Mouse (Mus musculus): ENCODE results near the gene Wdr44. TPM values are rescaled to one million over a fixed set of nuclear protein-coding genes. Genes with fewer than 3 reads are reported as not detected.

Wdr44 gene
- polyA plus RNA-seq (2014; fragmentation: Nextera tagmentation; extraction: Ambion mirVana), result 6.6 and 7.3 TPM in 2 replicates

DNA sequence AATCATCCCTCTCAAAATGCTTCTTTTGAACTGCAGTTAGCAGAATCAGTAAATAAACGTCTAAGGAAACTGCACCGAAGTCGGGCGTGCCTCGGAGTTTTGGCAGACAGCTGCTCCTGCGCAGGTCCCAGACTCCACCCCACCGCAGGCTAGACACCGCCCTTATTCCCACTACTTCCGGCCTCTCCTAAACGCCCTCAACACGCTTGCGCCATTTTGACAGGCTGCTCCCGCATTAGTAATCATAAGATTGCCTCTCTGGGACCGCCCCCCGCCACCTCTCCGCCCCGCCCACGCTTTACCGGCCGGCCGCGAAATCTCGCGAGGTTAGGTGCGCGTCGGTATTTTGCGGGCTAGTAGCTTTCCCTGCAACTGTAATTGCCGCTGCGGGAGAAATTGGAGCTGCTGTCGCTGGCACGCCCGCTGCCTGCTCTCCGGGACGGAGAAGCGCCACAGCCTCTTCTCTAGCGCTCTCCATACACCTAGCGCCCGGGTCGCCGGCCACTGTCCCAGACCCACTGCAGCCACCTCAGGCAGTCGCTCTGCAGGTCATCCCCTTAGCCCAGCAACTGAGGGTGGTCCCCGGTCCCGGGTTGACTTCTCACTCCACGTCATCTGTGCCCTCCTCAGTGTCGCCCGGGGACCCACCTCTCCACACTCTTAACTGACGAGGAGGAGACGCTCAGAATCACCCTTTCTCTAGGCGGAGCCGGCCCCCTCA is at the start of gene Wdr44:
Wdr44 (plus strand) TSS at position 330 of the 721 bp plus-strand sequence.
- ATAC-seq (replicated peaks; ENCODE audit: low FRiP score, low TSS enrichment, low read depth) (peak; percentile 99), DNase-seq (ENCODE audit: low spot score) (peak; percentile 93)
- Histone ChIP-seq H3K36me3 (ENCODE audit: control insufficient read depth, insufficient read depth, low read length) (no peaks in the 10 kb centered on the region), H3K4me2 (ENCODE audit: low read length) (peak within 1 kb of the TSS; percentile 50), H3K4me1 (replicated peaks; ENCODE audit: control insufficient read depth, insufficient read depth, low read length) (no peaks in the 10 kb centered on the region), H3K4me3 (ENCODE audit: low read depth, low read length) (peak within 1 kb of the TSS; percentile 54), H3K9me3 (ENCODE audit: control insufficient read depth, low read length) (no peaks in the 10 kb centered on the region), H3K27me3 (replicated peaks; ENCODE audit: control insufficient read depth, insufficient read depth, low read length) (no peaks in the 10 kb centered on the region), H3K27ac (ENCODE audit: low read depth) (peak within 1 kb of the TSS; percentile 59; the same call in 1 of the 2 replicates), H3K9ac (ENCODE audit: low read length) (peak within 1 kb of the TSS; percentile 53)
- 9% methylated on average over 51 of the region's 51 CpGs for whole genome bisulfite sequencing

DNA sequence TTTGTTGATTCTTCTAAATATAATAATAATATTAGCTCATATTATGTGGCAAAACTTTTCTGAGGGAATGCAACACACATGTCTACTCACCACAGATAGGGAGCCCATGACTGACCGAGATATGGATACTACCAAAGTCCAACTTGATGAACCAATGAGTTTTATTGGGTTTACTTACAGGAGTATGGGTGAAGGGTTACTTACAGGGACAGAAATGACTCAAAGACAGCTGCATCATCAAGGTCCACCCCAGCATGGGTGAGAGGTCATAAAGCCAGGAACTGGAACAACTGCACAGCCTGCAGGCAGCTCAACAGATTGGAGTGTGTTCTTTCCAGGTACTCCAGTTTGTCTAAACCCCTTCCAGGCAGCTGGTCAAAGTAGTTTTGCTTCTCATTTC is 44.5 kb upstream of the Wdr44 start:
- no peaks in the 10 kb centered on the region for H3K9me3 ChIP-seq (ENCODE audit: control insufficient read depth, low read length)
- no peak for ATAC-seq (replicated peaks; ENCODE audit: low FRiP score, low TSS enrichment, low read depth)
- 81% methylated on average over 1 of the region's 1 CpGs for WGBS
- H3K27me3 ChIP-seq (replicated peaks; ENCODE audit: control insufficient read depth, insufficient read depth, low read length), result no peaks in the 10 kb centered on the region
- no peak for DNase-seq (ENCODE audit: low spot score)
- H3K9ac ChIP-seq (ENCODE audit: low read length), result no peak overlapping the region
- no peak overlapping the region for H3K4me2 ChIP-seq (ENCODE audit: low read length)
- H3K36me3 ChIP-seq (ENCODE audit: control insufficient read depth, insufficient read depth, low read length), result no peaks in the 10 kb centered on the region
- no peak overlapping the region for H3K4me3 ChIP-seq (ENCODE audit: low read depth, low read length)
- H3K27ac ChIP-seq (ENCODE audit: low read depth), result no peak overlapping the region
- H3K4me1 ChIP-seq (replicated peaks; ENCODE audit: control insufficient read depth, insufficient read depth, low read length), result no peaks in the 10 kb centered on the region

DNA sequence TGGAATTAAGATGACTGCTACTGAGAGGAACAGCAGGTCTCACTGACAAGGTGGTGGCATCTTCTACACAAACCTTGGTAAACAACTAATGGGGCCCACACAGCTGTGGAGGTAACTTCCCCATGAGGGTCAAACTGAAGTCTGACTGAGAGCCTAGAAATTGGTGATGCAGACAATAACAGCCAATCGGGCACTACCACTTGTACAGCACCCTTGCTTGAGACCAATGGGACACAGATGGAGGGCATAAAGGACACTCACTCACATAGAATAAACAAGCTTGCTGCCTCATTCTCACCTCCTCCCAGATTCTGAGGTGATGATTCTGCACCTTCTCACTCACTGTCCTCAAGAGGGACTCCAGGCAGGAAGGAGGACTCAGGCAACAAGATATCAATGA is 30.6 kb upstream of the Wdr44 start:
- Histone ChIP-seq H3K4me1 (replicated peaks; ENCODE audit: control insufficient read depth, insufficient read depth, low read length) (no peaks in the 10 kb centered on the region), H3K9ac (ENCODE audit: low read length) (no peak overlapping the region), H3K27ac (ENCODE audit: low read depth) (no peak overlapping the region), H3K4me2 (ENCODE audit: low read length) (no peak overlapping the region), H3K9me3 (ENCODE audit: control insufficient read depth, low read length) (no peaks in the 10 kb centered on the region), H3K36me3 (ENCODE audit: control insufficient read depth, insufficient read depth, low read length) (no peaks in the 10 kb centered on the region), H3K27me3 (replicated peaks; ENCODE audit: control insufficient read depth, insufficient read depth, low read length) (no peaks in the 10 kb centered on the region), H3K4me3 (ENCODE audit: low read depth, low read length) (no peak overlapping the region)
- WGBS, result 82% methylated on average over 1 of the region's 1 CpGs
- no peak for ATAC-seq (replicated peaks; ENCODE audit: low FRiP score, low TSS enrichment, low read depth)
- DNase-seq (ENCODE audit: low spot score), result no peak

DNA sequence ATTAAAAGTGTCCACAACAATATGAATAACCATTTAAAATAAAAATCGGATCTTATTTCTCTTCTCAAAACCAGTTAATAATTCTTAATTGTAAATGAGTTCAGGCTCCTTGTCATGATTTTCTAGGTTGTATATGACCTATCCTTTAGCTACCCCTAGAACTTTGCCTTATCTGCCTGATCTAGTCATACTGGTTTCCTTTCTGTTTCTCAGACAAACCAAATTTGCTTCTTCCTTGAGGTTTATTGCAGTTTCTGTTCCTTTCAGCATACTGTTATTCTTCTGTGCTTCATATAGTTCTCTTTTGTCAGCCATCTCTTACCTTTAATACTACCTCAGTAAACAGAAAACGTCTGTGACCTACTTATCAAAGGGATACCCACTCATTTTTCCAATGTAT is 19.7 kb upstream of the Wdr44 start:
- H3K4me2 ChIP-seq (ENCODE audit: low read length), result no peak overlapping the region
- no peak for ATAC-seq (replicated peaks; ENCODE audit: low FRiP score, low TSS enrichment, low read depth)
- WGBS, result 74% methylated on average over 2 of the region's 2 CpGs

DNA sequence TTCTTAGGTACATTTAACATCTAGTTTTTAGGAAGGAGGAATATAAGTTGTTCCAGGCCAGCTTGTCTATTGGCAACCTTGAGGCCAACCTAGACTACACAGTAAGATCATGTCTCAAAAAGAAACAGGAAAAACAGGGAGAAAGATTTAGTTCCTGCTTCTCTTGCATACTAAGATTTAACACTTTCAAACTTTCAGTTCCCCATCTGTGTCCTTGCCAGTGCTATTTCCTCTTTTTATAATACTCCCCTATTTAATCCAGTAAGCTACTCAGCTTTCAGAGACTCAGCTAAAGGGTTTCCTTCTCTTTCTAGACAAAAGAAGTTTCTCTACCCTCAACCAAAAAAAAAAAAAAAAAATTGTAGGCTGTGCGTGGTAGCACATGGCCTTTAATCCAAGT is 17.4 kb upstream of the Wdr44 start:
- Histone ChIP-seq H3K4me1 (replicated peaks; ENCODE audit: control insufficient read depth, insufficient read depth, low read length) (no peaks in the 10 kb centered on the region), H3K27me3 (replicated peaks; ENCODE audit: control insufficient read depth, insufficient read depth, low read length) (no peaks in the 10 kb centered on the region), H3K4me2 (ENCODE audit: low read length) (no peak overlapping the region), H3K9ac (ENCODE audit: low read length) (no peak overlapping the region), H3K4me3 (ENCODE audit: low read depth, low read length) (no peak overlapping the region), H3K9me3 (ENCODE audit: control insufficient read depth, low read length) (no peaks in the 10 kb centered on the region), H3K27ac (ENCODE audit: low read depth) (no peak overlapping the region), H3K36me3 (ENCODE audit: control insufficient read depth, insufficient read depth, low read length) (no peaks in the 10 kb centered on the region)
- WGBS, result 83% methylated on average over 1 of the region's 1 CpGs
- no peak for ATAC-seq (replicated peaks; ENCODE audit: low FRiP score, low TSS enrichment, low read depth)
- DNase-seq (ENCODE audit: low spot score), result no peak

More for the DNA sequence above, 19.7 kb upstream of the Wdr44 start:
- Histone ChIP-seq H3K27ac (ENCODE audit: low read depth) (no peak overlapping the region), H3K4me1 (replicated peaks; ENCODE audit: control insufficient read depth, insufficient read depth, low read length) (no peaks in the 10 kb centered on the region), H3K4me3 (ENCODE audit: low read depth, low read length) (no peak overlapping the region), H3K9me3 (ENCODE audit: control insufficient read depth, low read length) (no peaks in the 10 kb centered on the region), H3K9ac (ENCODE audit: low read length) (no peak overlapping the region), H3K27me3 (replicated peaks; ENCODE audit: control insufficient read depth, insufficient read depth, low read length) (no peaks in the 10 kb centered on the region), H3K36me3 (ENCODE audit: control insufficient read depth, insufficient read depth, low read length) (no peaks in the 10 kb centered on the region)
- no peak for DNase-seq (ENCODE audit: low spot score)

DNA sequence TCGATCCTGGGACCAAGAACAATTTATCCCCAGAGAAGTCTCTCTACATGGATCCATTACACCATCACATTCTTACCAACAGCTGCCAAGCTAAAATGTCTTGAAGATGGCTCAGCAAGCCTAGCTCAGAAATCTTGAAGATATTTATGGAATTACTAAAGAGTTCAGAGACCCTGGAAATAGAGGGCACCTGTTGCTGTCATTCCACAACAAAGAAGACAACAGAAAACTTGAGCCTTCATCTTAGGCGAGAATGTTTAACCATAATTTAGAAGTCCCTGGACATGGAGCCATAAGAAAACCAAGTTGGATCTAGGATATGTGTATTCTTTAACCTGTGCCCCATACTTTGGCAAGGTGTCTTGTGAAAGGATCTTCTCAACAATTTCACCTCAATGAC is 16.3 kb upstream of the Wdr44 start:
- no peaks in the 10 kb centered on the region for H3K27me3 ChIP-seq (replicated peaks; ENCODE audit: control insufficient read depth, insufficient read depth, low read length)
- no peak overlapping the region for H3K9ac ChIP-seq (ENCODE audit: low read length)
- H3K4me1 ChIP-seq (replicated peaks; ENCODE audit: control insufficient read depth, insufficient read depth, low read length), result no peaks in the 10 kb centered on the region
- no peak overlapping the region for H3K4me2 ChIP-seq (ENCODE audit: low read length)
- H3K27ac ChIP-seq (ENCODE audit: low read depth), result no peak overlapping the region
- no peaks in the 10 kb centered on the region for H3K9me3 ChIP-seq (ENCODE audit: control insufficient read depth, low read length)
- H3K4me3 ChIP-seq (ENCODE audit: low read depth, low read length), result no peak overlapping the region
- no peak for DNase-seq (ENCODE audit: low spot score)
- WGBS, result 55% methylated on average over 2 of the region's 2 CpGs
- H3K36me3 ChIP-seq (ENCODE audit: control insufficient read depth, insufficient read depth, low read length), result no peaks in the 10 kb centered on the region
- no peak for ATAC-seq (replicated peaks; ENCODE audit: low FRiP score, low TSS enrichment, low read depth)

DNA sequence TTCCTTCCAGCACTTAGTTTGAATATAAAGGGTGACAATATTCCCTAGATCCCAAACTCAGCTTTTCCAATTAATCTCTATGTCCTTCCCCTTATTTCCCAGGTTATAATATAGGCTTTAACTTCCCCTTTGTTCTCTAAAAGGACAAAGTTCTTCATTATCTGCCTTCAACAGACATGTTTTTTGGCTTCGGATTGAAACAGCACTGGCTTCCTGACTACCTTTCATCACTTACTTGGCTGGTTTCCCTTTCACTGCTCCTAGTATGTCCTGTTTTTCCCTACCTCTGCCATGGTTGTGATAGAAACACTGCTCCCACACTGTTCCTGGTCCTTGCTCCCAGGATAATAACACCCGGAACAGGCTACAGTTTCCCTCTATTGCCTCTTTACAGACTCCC is 15.3 kb upstream of the Wdr44 start:
- Histone ChIP-seq H3K4me2 (ENCODE audit: low read length) (no peak overlapping the region), H3K27me3 (replicated peaks; ENCODE audit: control insufficient read depth, insufficient read depth, low read length) (no peaks in the 10 kb centered on the region), H3K27ac (ENCODE audit: low read depth) (no peak overlapping the region), H3K9me3 (ENCODE audit: control insufficient read depth, low read length) (no peaks in the 10 kb centered on the region), H3K4me1 (replicated peaks; ENCODE audit: control insufficient read depth, insufficient read depth, low read length) (no peaks in the 10 kb centered on the region), H3K36me3 (ENCODE audit: control insufficient read depth, insufficient read depth, low read length) (no peaks in the 10 kb centered on the region), H3K9ac (ENCODE audit: low read length) (no peak overlapping the region), H3K4me3 (ENCODE audit: low read depth, low read length) (no peak overlapping the region)
- ATAC-seq (replicated peaks; ENCODE audit: low FRiP score, low TSS enrichment, low read depth) (no peak), DNase-seq (ENCODE audit: low spot score) (no peak)
- 80% methylated on average over 2 of the region's 2 CpGs for WGBS

DNA sequence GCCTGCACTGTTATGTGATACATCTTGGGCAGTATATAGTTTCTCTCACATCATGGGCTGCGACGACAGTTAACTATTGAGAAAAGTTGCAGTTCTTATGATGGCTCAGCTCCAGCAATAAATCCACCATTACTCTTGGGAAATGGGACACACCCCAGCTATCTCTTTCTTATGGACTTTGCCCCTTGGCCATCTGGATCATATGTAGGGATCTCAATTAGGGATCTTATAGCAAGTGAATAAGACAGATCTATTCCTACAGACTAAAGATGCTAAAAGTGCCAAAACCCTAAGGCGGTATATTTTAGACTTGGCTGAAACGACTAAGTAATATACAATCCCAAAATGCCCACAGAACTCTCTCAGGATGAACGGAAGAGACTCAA is 522 bp upstream of the Wdr44 start:
- no peak overlapping the region for H3K27ac ChIP-seq (ENCODE audit: low read depth)
- ATAC-seq (replicated peaks; ENCODE audit: low FRiP score, low TSS enrichment, low read depth), result peak; percentile 37; the same call in 1 of the 2 replicates
- DNase-seq (ENCODE audit: low spot score), result no peak
- WGBS, result 13% methylated on average over 5 of the region's 5 CpGs
- no peaks in the 10 kb centered on the region for H3K36me3 ChIP-seq (ENCODE audit: control insufficient read depth, insufficient read depth, low read length)
- peak overlapping the region; percentile 50 for H3K4me2 ChIP-seq (ENCODE audit: low read length)
- H3K4me1 ChIP-seq (replicated peaks; ENCODE audit: control insufficient read depth, insufficient read depth, low read length), result no peaks in the 10 kb centered on the region
- H3K9me3 ChIP-seq (ENCODE audit: control insufficient read depth, low read length), result no peaks in the 10 kb centered on the region
- H3K27me3 ChIP-seq (replicated peaks; ENCODE audit: control insufficient read depth, insufficient read depth, low read length), result no peaks in the 10 kb centered on the region
- no peak overlapping the region for H3K9ac ChIP-seq (ENCODE audit: low read length)
- peak overlapping the region; percentile 54 for H3K4me3 ChIP-seq (ENCODE audit: low read depth, low read length)
